Mouse (Mus musculus) limb, embryonic 10.5 days (tissue): Measurements from ENCODE around the gene Mctp1. TPM values are rescaled to one million over a fixed set of nuclear protein-coding genes. Genes with fewer than 3 reads are reported as not detected.

Source experiments
- DNase-seq: peaks from one replicate; pipeline ENCODE4 v3.0.0-alpha.2; 2017; ENCODE audit warnings: low spot score
- H3K27ac ChIP-seq: fragments of 300-500 bp; sonication (generic); 2 replicates; pipeline ENCODE4 v1.5.1; 2016; ENCODE audit warnings: mild to moderate bottlenecking
- H3K27me3 ChIP-seq: fragments of 300-500 bp; sonication (generic); 2 replicates; pipeline ENCODE4 v1.6.1; 2016; ENCODE audit warnings: low read depth, mild to moderate bottlenecking; ENCODE audit not compliant: poor library complexity, severe bottlenecking
- H3K36me3 ChIP-seq: fragments of 300-500 bp; sonication (generic); 2 replicates; pipeline ENCODE4 v1.6.1; 2016; ENCODE audit warnings: mild to moderate bottlenecking, moderate library complexity
- H3K4me1 ChIP-seq: fragments of 300-500 bp; sonication (generic); 2 replicates; pipeline ENCODE4 v1.6.1; 2016
- H3K4me3 ChIP-seq: fragments of 300-500 bp; sonication (generic); 2 replicates; pipeline ENCODE4 v1.5.1; 2016; ENCODE audit warnings: mild to moderate bottlenecking, moderate library complexity
- H3K9me3 ChIP-seq: fragments of 300-500 bp; sonication (generic); replicated peaks from 2 replicates; pipeline ENCODE4 v1.6.1; 2016; ENCODE audit warnings: mild to moderate bottlenecking
- WGBS: fragments of 180-500 bp; shearing (Covaris S2); methylation state at CpG from one replicate; pipeline ENCODE4 v1.1.7; 2016; 5-methylcytosine and 5-hydroxymethylcytosine counted together
- polyA plus RNA-seq: library from polyadenylated mRNA; unstranded; fragments of >200 nt; fragmentation: Nextera tagmentation; extraction: Ambion mirVana; gene quantifications from 2 replicates; pipeline ENCODE4 v1.2.1, GENCODE M21; 2016

Gene Mctp1
- polyA plus RNA-seq, 1 experiment from 2014 or later: 0.10 TPM

DNA sequence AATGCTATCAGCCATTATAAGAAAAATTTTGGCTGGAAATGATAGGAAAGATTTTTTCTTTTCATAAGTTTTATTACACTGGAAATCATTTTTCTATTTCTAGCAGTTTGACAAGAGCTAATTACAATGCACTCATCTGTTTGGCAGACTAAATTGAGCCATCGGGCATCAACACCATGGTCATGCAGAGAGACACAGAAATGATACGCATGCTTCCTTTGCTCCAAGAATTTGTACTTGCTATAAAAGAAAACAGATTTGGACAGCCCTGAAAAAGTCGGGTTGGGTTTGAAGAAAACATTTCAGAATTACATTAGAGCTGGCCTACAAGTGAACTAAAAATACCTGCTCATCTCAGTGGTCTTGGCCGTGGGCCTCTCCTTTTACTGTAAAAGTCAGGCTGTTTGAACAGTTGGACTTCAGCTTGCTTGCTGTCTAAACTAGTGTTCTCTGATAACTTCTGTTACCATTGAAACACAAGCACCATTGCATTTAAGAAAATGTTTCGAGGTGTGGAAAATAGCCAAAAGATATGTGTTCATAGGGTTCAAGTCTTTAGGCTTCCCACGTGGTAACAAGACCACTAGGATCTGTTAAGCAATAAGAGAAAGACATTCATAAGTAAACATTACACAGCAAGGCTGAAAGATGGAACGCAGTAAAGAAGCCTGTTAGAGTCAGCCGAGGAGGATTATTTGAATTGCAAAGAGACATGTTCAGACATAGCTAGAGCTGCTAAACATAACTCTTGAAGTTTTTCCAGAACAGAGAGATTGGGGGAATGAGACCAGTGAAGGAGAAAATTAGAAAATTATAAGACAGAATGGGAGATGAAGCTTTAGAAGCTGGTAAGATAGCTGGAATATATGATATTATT, 493.8 kb downstream of the Mctp1 start:
- DNase-seq: no peak
- no peak overlapping the region for H3K4me3 ChIP-seq
- no peaks in the 10 kb centered on the region for H3K36me3 ChIP-seq
- no peaks in the 10 kb centered on the region for H3K4me1 ChIP-seq
- WGBS: 87% methylated on average over 8 of the region's 8 CpGs
- no peaks in the 10 kb centered on the region for H3K27me3 ChIP-seq
- no peak overlapping the region for H3K27ac ChIP-seq
- no peaks in the 10 kb centered on the region for H3K9me3 ChIP-seq

DNA sequence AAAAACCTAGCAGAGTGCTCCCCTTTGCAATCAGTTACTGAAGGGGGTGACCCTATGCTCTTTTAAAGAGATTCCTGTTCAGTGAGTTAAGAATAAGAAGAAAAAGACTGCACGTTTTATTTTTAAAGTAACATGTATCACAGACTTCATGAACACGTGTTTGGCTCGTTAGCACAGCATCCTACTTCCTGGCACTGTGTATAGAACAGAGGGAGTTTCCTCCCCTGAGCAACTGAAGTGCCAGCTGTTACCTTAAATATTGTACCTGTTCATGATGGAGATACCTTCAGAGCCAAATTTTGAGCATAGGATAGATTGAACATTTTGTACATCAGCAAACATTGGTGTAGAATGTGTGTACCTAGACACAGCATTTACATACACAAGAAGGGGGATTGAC, 494.7 kb downstream of the Mctp1 start:
- no peaks in the 10 kb centered on the region for H3K36me3 ChIP-seq
- DNase-seq: no peak
- 79% methylated on average over 3 of the region's 3 CpGs for WGBS
- H3K4me3 ChIP-seq: no peak overlapping the region
- no peak overlapping the region for H3K27ac ChIP-seq
- no peaks in the 10 kb centered on the region for H3K9me3 ChIP-seq
- H3K27me3 ChIP-seq: no peaks in the 10 kb centered on the region
- no peaks in the 10 kb centered on the region for H3K4me1 ChIP-seq

DNA sequence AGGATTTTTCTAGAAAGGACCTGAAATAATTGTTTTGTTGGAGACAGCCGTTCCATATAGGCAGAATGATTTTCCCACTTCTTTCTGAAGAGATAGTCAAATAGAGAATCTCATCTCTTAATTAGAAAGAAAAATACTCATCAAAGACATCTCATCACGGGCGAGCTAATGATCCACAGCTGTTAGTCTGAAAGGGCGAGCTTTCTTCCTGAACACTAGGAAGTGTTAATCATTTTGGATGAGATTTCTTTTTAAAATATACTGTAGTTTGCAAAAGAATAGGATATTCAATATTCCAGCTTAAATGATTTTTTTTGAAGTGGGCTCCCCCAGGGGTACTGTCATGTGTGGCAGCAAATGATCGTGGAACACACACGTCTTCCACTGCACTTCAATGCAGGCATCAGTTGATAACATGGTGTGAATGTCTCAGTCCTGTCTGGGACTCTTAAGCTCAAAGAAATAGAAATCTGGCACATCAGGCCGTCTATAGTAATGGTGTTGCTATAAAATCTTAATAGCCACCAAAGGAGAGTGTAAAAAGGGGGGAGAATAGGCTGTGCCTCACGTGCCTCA, 500.3 kb downstream of the Mctp1 start:
- no peak overlapping the region for H3K4me3 ChIP-seq
- H3K36me3 ChIP-seq: no peaks in the 10 kb centered on the region
- H3K27ac ChIP-seq: no peak overlapping the region
- WGBS: 77% methylated on average over 8 of the region's 8 CpGs
- no peak for DNase-seq
- H3K4me1 ChIP-seq: no peaks in the 10 kb centered on the region
- no peaks in the 10 kb centered on the region for H3K27me3 ChIP-seq
- no peaks in the 10 kb centered on the region for H3K9me3 ChIP-seq

DNA sequence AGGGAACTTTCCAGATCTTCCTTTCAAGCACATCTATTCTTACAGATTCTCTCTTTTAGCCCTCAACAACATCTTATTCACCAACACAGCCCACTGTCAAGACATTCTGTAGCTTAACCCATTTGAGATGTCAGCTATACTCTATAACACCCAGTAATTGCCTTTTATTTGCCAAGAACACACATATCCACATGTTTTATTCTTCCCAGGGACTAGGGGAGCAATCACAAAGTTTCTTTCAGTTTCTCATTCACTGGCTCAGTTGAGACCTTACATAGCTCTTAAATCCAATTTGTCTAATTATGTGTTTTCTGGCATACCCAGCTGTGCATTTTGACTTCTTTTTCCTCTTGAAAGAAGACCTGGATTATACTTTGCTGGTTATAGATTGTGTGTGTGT, 508.7 kb downstream of the Mctp1 start:
- DNase-seq: no peak
- Histone ChIP-seq H3K27me3 (no peaks in the 10 kb centered on the region), H3K9me3 (no peaks in the 10 kb centered on the region), H3K4me1 (no peaks in the 10 kb centered on the region), H3K4me3 (no peak overlapping the region), H3K27ac (no peak overlapping the region), H3K36me3 (no peaks in the 10 kb centered on the region)

DNA sequence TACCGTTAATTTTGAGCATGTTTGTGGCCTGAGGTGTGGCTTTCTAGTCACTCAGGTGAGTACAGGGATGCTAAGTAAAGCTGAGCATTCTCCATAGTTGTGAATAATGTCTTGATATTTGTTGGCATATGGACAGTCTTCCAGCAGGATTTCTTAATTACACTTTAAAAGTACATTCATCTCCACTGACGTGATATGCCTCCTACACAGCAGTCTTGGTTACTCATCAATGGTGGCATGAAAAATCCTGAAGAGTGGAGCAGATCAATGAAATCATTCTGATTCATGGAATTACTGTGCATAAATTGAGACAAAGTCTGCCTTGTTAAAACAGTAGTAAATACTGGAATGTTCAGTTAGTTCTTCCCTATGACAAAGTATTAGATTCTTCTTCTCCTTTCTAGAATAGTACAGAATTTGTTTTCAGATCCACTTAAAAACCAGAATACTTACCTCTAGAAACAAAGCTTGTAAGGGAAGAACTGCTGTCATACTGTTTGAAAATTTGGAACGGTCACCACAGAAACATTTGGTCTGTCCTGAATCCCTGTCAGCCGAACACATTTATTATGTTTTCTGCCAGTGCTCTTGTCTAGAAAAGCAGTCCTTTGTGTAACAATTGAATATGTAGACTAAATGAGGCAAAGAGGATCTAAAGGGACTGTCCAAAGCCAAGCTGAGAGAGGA, 511.6 kb downstream of the Mctp1 start:
- no peaks in the 10 kb centered on the region for H3K9me3 ChIP-seq
- H3K4me3 ChIP-seq: no peak overlapping the region
- H3K4me1 ChIP-seq: no peaks in the 10 kb centered on the region
- no peak overlapping the region for H3K27ac ChIP-seq
- DNase-seq: no peak
- H3K27me3 ChIP-seq: no peaks in the 10 kb centered on the region
- no peaks in the 10 kb centered on the region for H3K36me3 ChIP-seq
- WGBS: 88% methylated on average over 4 of the region's 4 CpGs

DNA sequence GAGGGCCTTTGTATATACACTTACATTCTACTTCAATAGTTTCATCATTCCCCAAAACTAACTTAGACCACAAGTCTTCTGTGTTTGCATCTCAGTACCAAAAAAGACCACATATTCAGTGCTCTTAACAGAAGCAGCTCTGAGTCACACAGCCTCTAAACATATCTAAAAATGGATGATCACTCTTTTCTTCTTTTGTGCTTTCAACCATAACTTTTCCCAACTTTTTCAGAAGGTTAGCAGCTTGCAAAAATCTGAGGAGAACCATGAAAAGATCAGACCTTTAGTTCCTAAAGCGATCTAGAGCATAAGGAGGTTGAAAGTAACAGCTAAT, 512.1 kb downstream of the Mctp1 start:
- H3K27ac ChIP-seq: no peak overlapping the region
- H3K4me3 ChIP-seq: no peak overlapping the region
- H3K9me3 ChIP-seq: no peaks in the 10 kb centered on the region
- DNase-seq: no peak
- no peaks in the 10 kb centered on the region for H3K4me1 ChIP-seq
- 85% methylated on average over 1 of the region's 1 CpGs for WGBS
- no peaks in the 10 kb centered on the region for H3K36me3 ChIP-seq
- H3K27me3 ChIP-seq: no peaks in the 10 kb centered on the region

DNA sequence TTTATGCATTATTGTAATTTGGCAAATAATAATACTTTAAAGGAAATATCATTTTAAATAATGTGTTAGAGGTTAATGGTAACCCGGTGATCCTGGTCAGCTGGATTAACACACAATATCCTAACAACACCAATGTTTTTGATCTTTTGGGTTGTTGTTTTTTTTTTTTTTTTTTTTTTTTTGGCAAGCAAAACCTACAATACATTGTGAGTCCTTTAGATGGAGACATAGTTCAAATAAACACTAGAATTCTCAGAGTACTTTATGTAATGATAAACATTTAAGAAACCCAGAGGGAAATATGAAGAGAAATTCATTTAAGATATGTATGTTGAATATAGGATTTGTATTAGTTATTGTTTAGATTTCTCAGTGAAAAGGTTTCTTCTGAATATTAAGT, 534.0 kb downstream of the Mctp1 start:
- 91% methylated on average over 1 of the region's 1 CpGs for WGBS
- Histone ChIP-seq H3K36me3 (no peaks in the 10 kb centered on the region), H3K9me3 (no peaks in the 10 kb centered on the region), H3K27ac (no peak overlapping the region), H3K4me1 (0 out of 2 replicates have a peak, but pooled peaks cover 4% of the 10 kb centered on the region), H3K27me3 (no peaks in the 10 kb centered on the region), H3K4me3 (no peak overlapping the region)
- no peak for DNase-seq

DNA sequence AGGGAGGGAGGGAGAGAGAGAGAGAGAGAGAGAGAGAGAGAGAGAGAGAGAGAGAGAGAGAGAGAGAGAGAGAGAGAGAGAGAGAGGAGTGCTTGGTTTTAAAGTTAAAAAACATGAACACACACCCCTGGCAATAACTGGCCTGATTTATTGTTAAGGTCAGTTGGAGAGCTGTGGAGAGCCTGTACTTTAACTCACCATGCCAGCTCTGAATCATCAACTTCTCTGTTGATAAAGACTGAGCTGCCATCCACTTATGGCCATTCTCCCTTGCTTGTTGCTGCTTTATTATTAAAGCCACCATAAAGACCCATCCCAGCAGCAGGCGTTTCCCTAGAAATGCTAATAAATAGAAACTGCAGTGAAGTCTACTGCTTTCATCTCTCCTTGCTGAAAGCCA, 542.5 kb downstream of the Mctp1 start:
- H3K4me1 ChIP-seq: peaks cover 48% of the 10 kb centered on the region
- no peaks in the 10 kb centered on the region for H3K27me3 ChIP-seq
- DNase-seq: no peak
- no peak overlapping the region for H3K27ac ChIP-seq
- H3K36me3 ChIP-seq: no peaks in the 10 kb centered on the region
- 29% methylated on average over 1 of the region's 1 CpGs for WGBS
- H3K4me3 ChIP-seq: no peak overlapping the region
- H3K9me3 ChIP-seq: no peaks in the 10 kb centered on the region

DNA sequence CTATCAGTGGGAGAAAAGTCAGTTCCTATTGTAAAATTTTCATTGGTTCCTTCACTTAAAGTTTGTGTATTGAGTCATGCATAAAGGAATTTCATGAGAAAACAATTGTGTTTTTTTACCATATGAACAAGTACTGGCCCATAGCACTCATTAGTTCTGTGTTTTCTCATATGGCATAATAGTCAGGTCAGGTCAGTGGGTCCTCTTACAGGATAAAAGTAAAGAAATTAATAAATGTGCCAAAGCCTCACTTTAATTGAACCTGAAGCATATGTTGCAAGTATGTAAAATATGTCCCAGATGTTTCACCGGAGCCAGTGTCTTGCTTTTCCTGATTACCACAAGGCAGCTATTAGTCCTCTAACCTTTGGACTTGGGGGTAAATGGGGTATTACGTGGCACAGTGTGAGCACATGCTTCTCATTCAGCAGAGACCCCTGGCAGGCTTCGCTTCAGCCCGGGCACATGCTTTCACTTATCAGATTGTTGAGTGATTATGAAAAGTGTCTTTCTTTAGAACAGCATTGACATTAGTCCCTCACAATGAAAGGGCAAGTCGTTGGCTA, 543.6 kb downstream of the Mctp1 start:
- peak; percentile 69 for DNase-seq
- Histone ChIP-seq H3K9me3 (no peaks in the 10 kb centered on the region), H3K4me1 (peaks cover 46% of the 10 kb centered on the region), H3K36me3 (no peaks in the 10 kb centered on the region), H3K4me3 (no peak overlapping the region), H3K27me3 (no peaks in the 10 kb centered on the region), H3K27ac (no peak overlapping the region)
- 25% methylated on average over 5 of the region's 5 CpGs for WGBS

DNA sequence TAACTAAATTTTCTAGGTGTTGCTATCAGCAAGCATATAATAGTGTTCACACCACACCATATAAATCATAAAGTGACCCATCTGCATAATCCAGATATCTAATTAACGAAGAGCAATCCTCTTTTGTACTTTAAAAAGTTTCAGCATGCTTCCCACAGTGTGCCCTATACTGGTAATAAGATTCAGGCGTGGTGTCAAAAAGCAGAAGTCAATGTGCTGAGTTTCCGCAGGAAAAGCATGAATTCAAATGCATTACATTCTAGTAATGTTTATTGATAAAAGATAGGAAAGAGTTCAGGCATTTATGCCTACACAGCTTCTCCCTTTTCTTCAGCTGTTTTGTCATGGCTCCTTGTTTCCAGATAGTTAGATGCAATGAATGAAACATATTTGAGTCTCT, 544.8 kb downstream of the Mctp1 start:
- 83% methylated on average over 3 of the region's 3 CpGs for WGBS
- DNase-seq: no peak
- no peaks in the 10 kb centered on the region for H3K36me3 ChIP-seq
- no peaks in the 10 kb centered on the region for H3K27me3 ChIP-seq
- H3K4me3 ChIP-seq: no peak overlapping the region
- peaks cover 46% of the 10 kb centered on the region for H3K4me1 ChIP-seq
- no peak overlapping the region for H3K27ac ChIP-seq
- no peaks in the 10 kb centered on the region for H3K9me3 ChIP-seq

DNA sequence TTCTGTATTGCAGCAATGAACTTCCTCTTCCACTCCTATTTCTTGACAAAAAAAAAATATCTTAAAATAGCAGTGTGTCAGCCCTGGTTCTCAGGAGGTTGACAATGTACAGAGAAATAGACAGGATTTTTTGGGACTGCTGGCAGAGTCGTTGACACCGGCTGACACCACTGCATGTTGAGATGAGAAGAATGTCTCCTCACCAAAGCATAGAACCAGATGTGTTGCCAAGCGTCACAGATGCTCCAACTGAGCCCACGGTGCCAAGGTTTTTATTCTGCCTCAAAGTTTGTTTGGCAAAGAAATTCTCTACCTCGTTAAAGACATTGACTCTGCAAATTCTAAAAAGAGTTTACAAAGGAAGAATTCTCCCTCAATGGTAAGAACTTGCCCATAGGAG, 548.6 kb downstream of the Mctp1 start:
- Histone ChIP-seq H3K9me3 (no peaks in the 10 kb centered on the region), H3K36me3 (no peaks in the 10 kb centered on the region), H3K4me3 (no peak overlapping the region), H3K27me3 (no peaks in the 10 kb centered on the region), H3K27ac (no peak overlapping the region), H3K4me1 (peaks cover 18% of the 10 kb centered on the region)
- no peak for DNase-seq
- WGBS: 76% methylated on average over 5 of the region's 5 CpGs

DNA sequence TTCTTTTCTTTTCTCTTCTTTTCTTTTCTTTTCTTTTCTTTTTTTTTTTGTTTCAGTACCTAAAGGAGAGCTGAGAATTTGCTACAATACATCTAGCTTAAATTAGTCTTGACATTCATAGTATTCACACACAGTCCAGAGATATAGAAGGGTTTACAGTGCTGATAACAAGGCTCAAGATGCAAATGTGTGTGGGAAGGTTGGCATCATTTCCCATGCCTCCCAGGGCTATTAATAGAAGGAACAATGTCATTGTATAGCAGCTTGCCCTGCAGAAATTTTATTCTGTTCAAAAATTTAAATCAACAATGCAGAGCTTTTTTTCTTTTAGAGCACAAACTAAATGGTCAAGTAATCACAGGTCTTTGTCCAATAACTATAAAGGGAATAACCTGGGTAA, 564.9 kb downstream of the Mctp1 start:
- Histone ChIP-seq H3K36me3 (no peaks in the 10 kb centered on the region), H3K4me1 (no peaks in the 10 kb centered on the region), H3K4me3 (no peak overlapping the region), H3K9me3 (no peaks in the 10 kb centered on the region), H3K27me3 (no peaks in the 10 kb centered on the region), H3K27ac (no peak overlapping the region)
- DNase-seq: no peak

DNA sequence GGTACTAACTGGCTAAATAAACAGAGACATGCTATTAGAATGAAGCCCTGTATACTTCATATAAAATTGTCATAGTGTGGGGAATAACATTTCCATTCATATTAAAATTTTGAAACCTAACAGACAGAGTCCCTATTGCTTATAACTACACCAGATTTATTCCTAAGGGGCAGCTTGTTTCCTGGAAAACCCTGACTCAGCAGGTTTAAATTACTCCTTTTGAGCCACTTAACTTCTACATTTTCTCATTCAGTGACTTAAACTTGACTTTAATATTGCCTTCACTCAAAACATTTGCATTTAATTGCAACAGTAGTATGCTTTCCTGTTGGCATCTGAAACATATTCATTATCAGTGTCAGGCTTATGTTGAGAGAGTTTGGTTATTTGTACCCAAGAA, 583.3 kb downstream of the Mctp1 start:
- Histone ChIP-seq H3K4me3 (no peak overlapping the region), H3K36me3 (no peaks in the 10 kb centered on the region), H3K4me1 (0 out of 2 replicates have a peak, but pooled peaks cover 3% of the 10 kb centered on the region), H3K9me3 (no peaks in the 10 kb centered on the region), H3K27ac (no peak overlapping the region), H3K27me3 (no peaks in the 10 kb centered on the region)
- no peak for DNase-seq
